Mouse (Mus musculus) heart, embryonic 14.5 days (tissue): ENCODE data around the gene Rhobtb1. TPM values are rescaled to one million over a fixed set of nuclear protein-coding genes. Genes with fewer than 3 reads are reported as not detected.

Experiments
- ATAC-seq: fragments of 200-750 bp; cut with Nextera tagmentation; 2 replicates; pipeline ENCODE4 v1.8.0; 2017; ENCODE audit warnings: low read depth, moderate TSS enrichment; ENCODE audit not compliant: insufficient number of reproducible peaks, insufficient read depth, low FRiP score
- H3K27ac ChIP-seq, 2 experiments: fragments of 200-500 bp in 1 of 2; fragments of 300-500 bp in 1 of 2; sonication (generic) in 1 of 2; replicated peaks in 1 of 2; 2 replicates each; pipeline ENCODE4 v1.5.1; 2012 to 2014; ENCODE audit warnings: low read depth in 2 of 2, low read length in 2 of 2, control low read depth in 1 of 2, mild to moderate bottlenecking in 1 of 2, mixed read lengths in 1 of 2; ENCODE audit not compliant: control insufficient read depth in 1 of 2, insufficient read depth in 1 of 2
- H3K27me3 ChIP-seq: fragments of 300-500 bp; sonication (generic); 2 replicates; pipeline ENCODE4 v1.6.1; 2014; ENCODE audit warnings: mild to moderate bottlenecking, low read length, control low read depth; ENCODE audit not compliant: control insufficient read depth, insufficient read depth
- H3K36me3 ChIP-seq: fragments of 300-500 bp; sonication (generic); 2 replicates; pipeline ENCODE4 v1.6.1; 2014; ENCODE audit warnings: mild to moderate bottlenecking, control low read depth, low read length, mixed read lengths; ENCODE audit not compliant: control insufficient read depth, insufficient read depth
- H3K4me1 ChIP-seq, 2 experiments: fragments of 200-500 bp in 1 of 2; fragments of 300-500 bp in 1 of 2; sonication (generic) in 1 of 2; 2 replicates each; pipeline ENCODE4 v1.6.1; 2012 to 2014; ENCODE audit warnings: low read length in 2 of 2, control low read depth in 1 of 2, mixed read lengths in 1 of 2; ENCODE audit not compliant: control insufficient read depth in 2 of 2, insufficient read depth in 2 of 2
- H3K4me2 ChIP-seq: fragments of 300-500 bp; sonication (generic); 2 replicates; pipeline ENCODE4 v1.6.1; 2014; ENCODE audit warnings: mild to moderate bottlenecking, low read length
- H3K4me3 ChIP-seq, 2 experiments: fragments of 200-500 bp in 1 of 2; fragments of 300-500 bp in 1 of 2; sonication (generic) in 1 of 2; 2 replicates each; pipeline ENCODE4 v1.5.1; 2012 to 2014; ENCODE audit warnings: low read length in 2 of 2, mild to moderate bottlenecking in 2 of 2, control low read depth in 1 of 2, low read depth in 1 of 2, moderate library complexity in 1 of 2; ENCODE audit not compliant: control insufficient read depth in 1 of 2, insufficient read depth in 1 of 2
- H3K9ac ChIP-seq: fragments of 300-500 bp; sonication (generic); 2 replicates; pipeline ENCODE4 v1.6.1; 2014; ENCODE audit warnings: mild to moderate bottlenecking, low read length
- H3K9me3 ChIP-seq: fragments of 300-500 bp; sonication (generic); 2 replicates; pipeline ENCODE4 v1.6.1; 2016; ENCODE audit warnings: low read length, control low read depth; ENCODE audit not compliant: control insufficient read depth
- WGBS: fragments of 180-500 bp; shearing (Covaris S2); extraction: QIAGEN DNeasy Blood & Tissue Kit; methylation state at CpG from one replicate; pipeline ENCODE4 v1.1.7; 2014; 5-methylcytosine and 5-hydroxymethylcytosine counted together
- polyA plus RNA-seq: library from polyadenylated mRNA; unstranded; fragments of >200 nt; fragmentation: Nextera tagmentation; extraction: Ambion mirVana; gene quantifications from 2 replicates; pipeline ENCODE4 v1.2.1, GENCODE M21; 2014

The Rhobtb1 gene
- polyA plus RNA-seq, 1 experiment from 2014 or later = 38.6 TPM

- no peak overlapping the region for H3K9ac ChIP-seq
- WGBS = 54% methylated on average over 7 of the region's 7 CpGs
- no peak for ATAC-seq
- H3K36me3 ChIP-seq = no peaks in the 10 kb centered on the region
- no peak overlapping the region for H3K4me3 ChIP-seq
- no peak overlapping the region for H3K27ac ChIP-seq
- no peaks in the 10 kb centered on the region for H3K27me3 ChIP-seq
- peaks cover 0 to 3% of the 10 kb centered on the region in 2 experiments; a peak in 1 of 4 replicates for H3K4me1 ChIP-seq
- H3K9me3 ChIP-seq = peaks cover 7% of the 10 kb centered on the region
- no peak overlapping the region for H3K4me2 ChIP-seq
Measured at GRCm38 (mm10) chr10:69165125-69165524, 13.9 kb downstream of the Rhobtb1 start.

GRCm38 (mm10) chr10:69165847-69166246 is 14.6 kb downstream of the Rhobtb1 start:
- Histone ChIP-seq H3K27ac (no peak overlapping the region), H3K9ac (no peak overlapping the region), H3K9me3 (peaks cover 7% of the 10 kb centered on the region), H3K4me3 (no peak overlapping the region), H3K36me3 (no peaks in the 10 kb centered on the region), H3K27me3 (no peaks in the 10 kb centered on the region), H3K4me1 (peaks cover 0 to 3% of the 10 kb centered on the region in 2 experiments; a peak in 1 of 4 replicates), H3K4me2 (no peak overlapping the region)
- 84% methylated on average over 3 of the region's 3 CpGs for WGBS
- ATAC-seq = no peak

GRCm38 (mm10) chr10:69166514-69166913 is 15.3 kb downstream of the Rhobtb1 start:
- Histone ChIP-seq H3K36me3 (no peaks in the 10 kb centered on the region), H3K27me3 (no peaks in the 10 kb centered on the region), H3K4me3 (no peak overlapping the region), H3K9ac (no peak overlapping the region), H3K4me2 (no peak overlapping the region), H3K4me1 (peaks cover 0 to 3% of the 10 kb centered on the region in 2 experiments; a peak in 1 of 4 replicates), H3K27ac (no peak overlapping the region), H3K9me3 (peaks cover 7% of the 10 kb centered on the region)
- WGBS = 74% methylated on average over 12 of the region's 12 CpGs
- no peak for ATAC-seq

- no peak overlapping the region for H3K4me2 ChIP-seq
- ATAC-seq = no peak
- H3K9me3 ChIP-seq = no peaks in the 10 kb centered on the region
- H3K27me3 ChIP-seq = no peaks in the 10 kb centered on the region
- H3K36me3 ChIP-seq = no peaks in the 10 kb centered on the region
- 35% methylated on average over 3 of the region's 3 CpGs for WGBS
- H3K9ac ChIP-seq = no peak overlapping the region
- no peak overlapping the region for H3K4me3 ChIP-seq
- H3K4me1 ChIP-seq = peaks cover 2 to 8% of the 10 kb centered on the region in 2 experiments; a peak in 2 of 4 replicates
- 0 out of 4 replicates have a peak overlapping the region, but pooled peaks of 1 of the 2 experiments have one; percentile 35 for H3K27ac ChIP-seq
Measured at GRCm38 (mm10) chr10:69172412-69172811, 21.2 kb downstream of the Rhobtb1 start.

GRCm38 (mm10) chr10:69176116-69176515 is 24.9 kb downstream of the Rhobtb1 start:
- Histone ChIP-seq H3K4me1 (peaks cover 2 to 5% of the 10 kb centered on the region in 2 experiments; a peak in 2 of 4 replicates), H3K4me3 (no peak overlapping the region), H3K9ac (no peak overlapping the region), H3K4me2 (no peak overlapping the region), H3K9me3 (no peaks in the 10 kb centered on the region), H3K36me3 (no peaks in the 10 kb centered on the region), H3K27me3 (no peaks in the 10 kb centered on the region), H3K27ac (no peak overlapping the region)
- WGBS = 70% methylated on average over 3 of the region's 3 CpGs
- ATAC-seq = no peak

- no peak overlapping the region for H3K9ac ChIP-seq
- no peak overlapping the region for H3K4me2 ChIP-seq
- no peak overlapping the region for H3K4me3 ChIP-seq
- no peaks in the 10 kb centered on the region for H3K4me1 ChIP-seq
- no peaks in the 10 kb centered on the region for H3K9me3 ChIP-seq
- no peaks in the 10 kb centered on the region for H3K27me3 ChIP-seq
- WGBS = 83% methylated on average over 1 of the region's 1 CpGs
- H3K36me3 ChIP-seq = no peaks in the 10 kb centered on the region
- ATAC-seq = no peak
- no peak overlapping the region for H3K27ac ChIP-seq
Measured at GRCm38 (mm10) chr10:69179341-69179740, 28.1 kb downstream of the Rhobtb1 start.

GRCm38 (mm10) chr10:69180997-69181396 is 29.8 kb downstream of the Rhobtb1 start:
- WGBS = 71% methylated on average over 3 of the region's 3 CpGs
- Histone ChIP-seq H3K9me3 (no peaks in the 10 kb centered on the region), H3K27me3 (no peaks in the 10 kb centered on the region), H3K4me1 (no peaks in the 10 kb centered on the region), H3K4me3 (no peak overlapping the region), H3K36me3 (no peaks in the 10 kb centered on the region), H3K9ac (no peak overlapping the region), H3K27ac (no peak overlapping the region), H3K4me2 (no peak overlapping the region)
- no peak for ATAC-seq

GRCm38 (mm10) chr10:69184903-69185302 is 33.7 kb downstream of the Rhobtb1 start:
- Histone ChIP-seq H3K9me3 (no peaks in the 10 kb centered on the region), H3K36me3 (no peaks in the 10 kb centered on the region), H3K4me1 (no peaks in the 10 kb centered on the region), H3K27me3 (no peaks in the 10 kb centered on the region), H3K4me3 (no peak overlapping the region), H3K4me2 (no peak overlapping the region), H3K9ac (no peak overlapping the region), H3K27ac (0 out of 4 replicates have a peak overlapping the region, but pooled peaks of 1 of the 2 experiments have one; percentile 51)
- 90% methylated on average over 4 of the region's 4 CpGs for WGBS
- ATAC-seq = no peak
